Mouse (Mus musculus): ENCODE measurements at regions not wholly inside any gene's neighbourhood (a gene's known extent, or its start where the extent isn't known, plus 50 kb on each side); places are given as distances from the start of the nearest gene placed in this dataset.

DNA sequence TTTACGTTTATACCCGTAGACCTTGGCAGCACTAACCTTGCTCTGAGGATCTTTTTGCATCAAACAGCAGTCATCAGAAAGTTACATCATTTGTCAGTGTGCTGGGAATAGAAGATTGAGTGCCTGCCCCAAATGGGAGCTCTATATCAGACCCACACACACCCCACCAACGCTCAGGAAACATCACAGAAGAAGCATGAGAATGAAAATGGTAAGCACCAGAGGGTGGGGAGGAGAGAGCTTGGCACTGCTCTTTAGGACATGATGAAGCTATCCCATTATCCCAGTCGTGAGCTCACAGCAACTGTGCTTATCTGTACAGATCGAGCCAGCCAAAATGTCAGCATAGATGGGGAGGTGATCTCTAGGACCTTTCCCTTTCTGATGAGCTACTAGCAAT is 172.5 kb upstream of the Castor2 start:
- Histone ChIP-seq H3K36me3 (no peaks in the 10 kb centered on the region), H3K9me3 (peaks cover 3% of the 10 kb centered on the region; the same call in 1 of the 2 replicates), H3K4me2 (no peak overlapping the region), H3K4me3 (no peak overlapping the region), H3K9ac (no peak overlapping the region), H3K4me1 (replicated peaks) (peaks cover 10% of the 10 kb centered on the region), H3K27me3 (no peaks in the 10 kb centered on the region), H3K27ac (replicated peaks) (no peak overlapping the region)
- 83% methylated on average over 5 of the region's 5 CpGs for WGBS
- ATAC-seq (ENCODE audit: low read depth) = no peak

GRCm38 (mm10) chr5:133925184-133925900 is 174.2 kb upstream of the Castor2 start:
- Histone ChIP-seq H3K27ac (replicated peaks) (peak overlapping the region; percentile 56; the same call in 1 of the 2 replicates), H3K36me3 (no peaks in the 10 kb centered on the region), H3K4me1 (replicated peaks) (peaks cover 10% of the 10 kb centered on the region), H3K9ac (no peak overlapping the region), H3K4me2 (no peak overlapping the region), H3K27me3 (no peaks in the 10 kb centered on the region), H3K4me3 (no peak overlapping the region), H3K9me3 (peaks cover 3% of the 10 kb centered on the region; the same call in 1 of the 2 replicates)
- 15% methylated on average over 5 of the region's 5 CpGs for WGBS
- peak; percentile 40; the same call in 1 of the 2 replicates for ATAC-seq (ENCODE audit: low read depth)

DNA sequence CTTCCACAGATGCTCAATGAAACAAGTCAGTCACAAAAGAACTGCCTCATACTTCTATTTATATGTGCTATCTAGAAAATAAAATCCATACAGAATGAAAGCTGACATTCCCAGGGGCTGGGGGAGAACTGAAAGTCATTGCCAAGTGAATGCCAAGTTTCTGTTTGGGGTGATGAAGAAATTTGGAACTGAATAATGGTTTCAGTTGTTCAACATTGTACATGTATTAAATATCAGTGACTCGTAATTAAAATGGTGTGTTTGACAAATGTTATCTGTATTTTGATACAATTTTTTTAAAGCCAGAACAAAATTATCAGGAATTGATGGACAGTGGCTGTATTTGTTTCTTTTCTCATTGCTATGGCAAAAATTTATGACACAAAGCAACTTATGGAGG is 177.3 kb upstream of the Castor2 start:
- Histone ChIP-seq H3K4me3 (no peak overlapping the region), H3K36me3 (no peaks in the 10 kb centered on the region), H3K9ac (no peak overlapping the region), H3K27ac (replicated peaks) (no peak overlapping the region), H3K4me1 (replicated peaks) (peaks cover 10% of the 10 kb centered on the region), H3K4me2 (no peak overlapping the region), H3K9me3 (peaks cover 3% of the 10 kb centered on the region; the same call in 1 of the 2 replicates), H3K27me3 (no peaks in the 10 kb centered on the region)
- ATAC-seq (ENCODE audit: low read depth) = no peak
- WGBS = 86% methylated on average over 1 of the region's 1 CpGs

DNA sequence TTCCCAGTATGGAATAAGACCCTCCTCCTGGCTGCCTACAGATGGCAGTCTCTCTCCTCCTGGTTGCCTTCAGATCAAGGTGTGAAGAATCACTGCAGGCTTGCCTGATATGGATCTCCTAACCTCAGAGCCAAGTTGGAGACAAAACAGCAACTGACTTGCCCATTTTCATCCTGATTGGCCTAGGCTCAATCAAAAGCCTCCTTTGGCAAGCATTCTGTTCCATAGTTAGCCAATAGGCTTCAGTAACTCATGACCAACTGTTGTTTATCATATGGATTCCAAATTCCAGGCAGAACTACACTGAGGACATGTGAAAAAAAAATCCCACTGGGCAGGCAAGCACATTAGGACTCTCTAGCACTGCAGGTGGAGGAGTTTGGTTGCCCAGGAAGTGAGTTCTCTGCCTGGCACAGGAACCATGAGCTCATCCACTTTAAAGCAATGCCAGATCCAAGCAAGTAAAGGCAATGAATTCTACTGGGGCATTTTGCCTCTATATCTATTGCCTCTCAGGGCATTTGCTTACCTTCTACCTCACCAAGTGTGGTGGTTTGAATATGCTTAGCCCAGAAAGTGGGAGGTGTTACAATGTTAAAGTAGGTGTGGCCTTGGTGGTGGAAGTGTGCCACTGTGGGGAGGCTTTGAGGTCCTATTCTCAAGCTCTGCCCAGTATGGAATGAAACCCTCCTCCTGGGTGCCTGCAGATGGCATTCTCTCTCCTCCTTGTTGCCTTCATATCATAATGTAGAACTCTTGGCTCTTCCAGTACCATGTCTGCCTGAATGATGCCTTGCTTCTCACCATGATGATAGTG is 183.6 kb upstream of the Castor2 start:
- Histone ChIP-seq H3K27ac (replicated peaks) (no peak overlapping the region), H3K9me3 (no peaks in the 10 kb centered on the region), H3K36me3 (no peaks in the 10 kb centered on the region), H3K27me3 (no peaks in the 10 kb centered on the region), H3K9ac (no peak overlapping the region), H3K4me3 (no peak overlapping the region), H3K4me1 (replicated peaks) (peaks cover 18% of the 10 kb centered on the region; the same call in 1 of the 2 replicates), H3K4me2 (no peak overlapping the region)
- no peak for ATAC-seq (ENCODE audit: low read depth)

- no peaks in the 10 kb centered on the region for H3K27me3 ChIP-seq
- H3K9me3 ChIP-seq = peaks cover 5% of the 10 kb centered on the region; the same call in 1 of the 2 replicates
- no peak overlapping the region for H3K4me2 ChIP-seq
- 96% methylated on average over 3 of the region's 3 CpGs for WGBS
- H3K36me3 ChIP-seq = no peaks in the 10 kb centered on the region
- peaks cover 2% of the 10 kb centered on the region; the same call in 1 of the 2 replicates for H3K4me1 ChIP-seq (replicated peaks)
- H3K9ac ChIP-seq = no peak overlapping the region
- ATAC-seq (ENCODE audit: low read depth) = no peak
- no peak overlapping the region for H3K27ac ChIP-seq (replicated peaks)
- H3K4me3 ChIP-seq = no peak overlapping the region
Measured at GRCm38 (mm10) chr5:133907442-133907841, 192.1 kb upstream of the Castor2 start.

DNA sequence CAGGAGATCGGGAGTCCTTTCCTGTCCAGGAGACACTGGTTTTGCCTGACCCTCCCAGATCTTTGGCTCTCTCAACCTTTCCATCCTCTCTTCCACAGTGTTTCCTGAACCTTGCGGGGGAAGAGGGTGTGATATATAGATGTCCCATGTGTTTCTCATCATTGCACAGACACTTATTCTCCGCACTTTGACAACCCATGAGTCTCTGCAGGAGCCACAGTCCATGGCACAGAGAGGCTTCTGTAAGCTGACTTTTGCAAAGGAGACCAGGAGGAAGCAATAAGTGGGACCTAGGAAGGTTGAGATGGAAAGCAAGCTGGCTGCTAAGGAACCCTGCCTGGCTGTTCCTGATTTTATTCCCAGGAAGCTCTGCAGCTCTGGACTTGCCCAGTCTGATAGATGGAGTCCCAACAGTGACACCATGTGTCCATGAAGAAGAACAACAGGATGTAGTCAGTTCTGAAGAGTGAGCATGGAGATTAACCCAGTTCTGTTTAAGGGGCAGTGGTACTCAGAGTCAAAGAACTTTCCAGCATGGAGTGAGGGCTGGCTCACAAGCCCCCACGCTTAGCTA is 201.4 kb upstream of the Castor2 start:
- no peak for ATAC-seq (ENCODE audit: low read depth)
- no peak overlapping the region for H3K4me2 ChIP-seq
- WGBS = 77% methylated on average over 4 of the region's 4 CpGs
- H3K9me3 ChIP-seq = no peaks in the 10 kb centered on the region
- no peak overlapping the region for H3K4me3 ChIP-seq
- no peak overlapping the region for H3K27ac ChIP-seq (replicated peaks)
- peaks cover 7% of the 10 kb centered on the region; the same call in 1 of the 2 replicates for H3K27me3 ChIP-seq
- H3K4me1 ChIP-seq (replicated peaks) = no peaks in the 10 kb centered on the region
- no peak overlapping the region for H3K9ac ChIP-seq
- H3K36me3 ChIP-seq = no peaks in the 10 kb centered on the region

DNA sequence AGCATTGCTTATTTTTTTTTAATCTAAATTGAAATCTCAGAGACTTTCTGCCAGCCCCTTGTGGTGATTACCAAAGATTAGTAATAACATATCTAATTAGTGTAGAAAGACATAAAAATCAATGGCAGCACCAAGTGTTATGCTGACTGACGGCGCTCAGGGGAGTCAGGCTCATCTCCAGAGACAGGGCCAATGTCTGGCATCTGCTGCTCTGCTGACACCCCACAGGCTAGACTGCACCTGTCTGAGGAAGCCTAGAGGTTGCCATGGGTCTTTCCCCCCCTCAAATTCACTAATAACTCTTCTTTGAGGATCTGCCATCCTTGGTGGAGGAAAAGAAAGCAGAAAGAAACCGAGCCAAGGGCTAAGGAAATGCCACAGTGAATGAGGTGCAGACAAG is 208.8 kb upstream of the Castor2 start:
- Histone ChIP-seq H3K27ac (replicated peaks) (peak overlapping the region; percentile 9; the same call in 1 of the 2 replicates), H3K4me1 (replicated peaks) (peaks cover 18% of the 10 kb centered on the region), H3K36me3 (no peaks in the 10 kb centered on the region), H3K27me3 (peaks cover 12% of the 10 kb centered on the region), H3K4me3 (no peak overlapping the region), H3K4me2 (no peak overlapping the region), H3K9me3 (no peaks in the 10 kb centered on the region), H3K9ac (no peak overlapping the region)
- ATAC-seq (ENCODE audit: low read depth) = no peak; the same call in 1 of the 2 replicates
- WGBS = 71% methylated on average over 3 of the region's 3 CpGs

GRCm38 (mm10) chr5:133889841-133890240 is 209.7 kb upstream of the Castor2 start:
- Histone ChIP-seq H3K27ac (replicated peaks) (peak overlapping the region; percentile 59; the same call in 1 of the 2 replicates), H3K4me3 (no peak overlapping the region), H3K4me2 (peak overlapping the region; percentile 21), H3K36me3 (no peaks in the 10 kb centered on the region), H3K27me3 (peaks cover 12% of the 10 kb centered on the region), H3K9ac (no peak overlapping the region), H3K9me3 (no peaks in the 10 kb centered on the region), H3K4me1 (replicated peaks) (peaks cover 27% of the 10 kb centered on the region)
- no peak for ATAC-seq (ENCODE audit: low read depth)
- 44% methylated on average over 7 of the region's 8 CpGs for WGBS

GRCm38 (mm10) chr5:133885507-133885906 is 214.0 kb upstream of the Castor2 start:
- Histone ChIP-seq H3K27me3 (peaks cover 8% of the 10 kb centered on the region), H3K36me3 (no peaks in the 10 kb centered on the region), H3K4me3 (no peak overlapping the region), H3K4me1 (replicated peaks) (peaks cover 27% of the 10 kb centered on the region), H3K4me2 (no peak overlapping the region), H3K9me3 (no peaks in the 10 kb centered on the region), H3K9ac (no peak overlapping the region), H3K27ac (replicated peaks) (peak overlapping the region; percentile 74)
- ATAC-seq (ENCODE audit: low read depth) = 0 out of 2 replicates have a peak, but pooled peaks have one; percentile 10
- 88% methylated on average over 5 of the region's 5 CpGs for WGBS

DNA sequence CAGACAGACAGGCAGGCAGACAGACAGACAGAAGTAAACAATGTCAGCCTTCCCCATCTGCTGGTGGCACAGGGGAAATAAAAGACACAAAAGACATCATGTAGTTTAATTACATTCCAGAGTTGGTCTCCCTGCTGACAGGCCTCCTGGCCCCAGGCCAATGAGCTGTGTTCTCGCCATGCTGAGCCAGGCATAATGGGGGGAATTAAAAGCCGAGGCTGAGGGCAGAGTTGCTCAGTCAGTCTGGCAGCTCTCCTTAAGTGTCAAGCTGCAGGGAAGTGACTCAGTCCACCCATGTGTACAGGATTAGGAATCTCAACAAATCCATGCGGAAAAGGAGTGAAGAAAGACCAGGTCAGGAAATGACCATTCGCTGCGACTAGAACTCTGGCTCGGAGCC is 214.5 kb upstream of the Castor2 start:
- Histone ChIP-seq H3K4me1 (replicated peaks) (peaks cover 22% of the 10 kb centered on the region), H3K36me3 (no peaks in the 10 kb centered on the region), H3K9ac (no peak overlapping the region), H3K4me2 (no peak overlapping the region), H3K27ac (replicated peaks) (peak overlapping the region; percentile 74), H3K27me3 (peaks cover 8% of the 10 kb centered on the region), H3K9me3 (no peaks in the 10 kb centered on the region), H3K4me3 (no peak overlapping the region)
- WGBS = 17% methylated on average over 6 of the region's 6 CpGs
- ATAC-seq (ENCODE audit: low read depth) = peak; percentile 94

- Histone ChIP-seq H3K27me3 (peaks cover 8% of the 10 kb centered on the region), H3K4me2 (no peak overlapping the region), H3K9me3 (no peaks in the 10 kb centered on the region), H3K4me1 (replicated peaks) (peaks cover 18% of the 10 kb centered on the region), H3K36me3 (no peaks in the 10 kb centered on the region), H3K9ac (no peak overlapping the region), H3K4me3 (no peak overlapping the region), H3K27ac (replicated peaks) (peak overlapping the region; percentile 74)
- 25% methylated on average over 2 of the region's 2 CpGs for WGBS
- peak; percentile 75; the same call in 1 of the 2 replicates for ATAC-seq (ENCODE audit: low read depth)
Measured at GRCm38 (mm10) chr5:133884593-133884992, 214.9 kb upstream of the Castor2 start.

DNA sequence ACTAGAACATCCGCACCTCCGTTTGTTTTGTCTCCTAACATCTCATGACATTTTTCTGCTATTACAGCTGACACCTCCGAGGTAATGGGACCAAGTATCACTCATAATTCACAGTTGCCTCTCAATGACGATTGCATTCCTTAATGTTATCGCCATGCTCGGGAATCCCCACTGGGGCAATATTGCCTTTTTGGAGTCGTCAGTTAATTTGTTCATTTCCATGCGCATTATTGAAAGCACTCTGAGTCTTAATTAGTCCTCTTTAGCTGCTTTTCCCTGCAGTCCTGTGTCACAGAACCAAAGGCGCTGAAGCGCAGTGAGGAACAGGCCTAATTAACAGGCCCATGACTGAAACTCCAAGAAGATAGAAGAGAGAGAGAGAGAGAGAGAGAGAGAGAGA is 255.0 kb upstream of the Castor2 start:
- 24% methylated on average over 10 of the region's 10 CpGs for WGBS
- peak overlapping the region; percentile 75 for H3K27ac ChIP-seq (replicated peaks)

More for the DNA sequence above, 255.0 kb upstream of the Castor2 start:
- Histone ChIP-seq H3K9me3 (no peaks in the 10 kb centered on the region), H3K9ac (no peak overlapping the region), H3K36me3 (no peaks in the 10 kb centered on the region), H3K4me3 (no peak overlapping the region), H3K27me3 (no peaks in the 10 kb centered on the region), H3K4me1 (replicated peaks) (peaks cover 22% of the 10 kb centered on the region), H3K4me2 (no peak overlapping the region)
- ATAC-seq (ENCODE audit: low read depth) = peak; percentile 92

Measured in neural tube, embryonic 13.5 days (tissue).